Mouse (Mus musculus) gastrocnemius, postnatal 4 days (tissue): ENCODE data around the gene Dap3. TPM values are rescaled to one million over a fixed set of nuclear protein-coding genes. Genes with fewer than 3 reads are reported as not detected.
"Not testable (repeated sequence)": the region's sequence is repeated elsewhere in the genome, so short reads cannot be mapped to it uniquely, and the experiment has no call there.

ENCODE experiments used
- DNase-seq, 2 experiments: peaks; one replicate each; pipeline ENCODE4 v3.0.0; 2021 to 2022; ENCODE audit warnings: low spot score in 2 of 2, mixed read lengths in 2 of 2
- long read RNA-seq, 2 experiments: library from polyadenylated mRNA; stranded (forward); transcript quantifications; one replicate each; pipeline ENCODE4 v2.0.0; 2021
- total RNA-seq, 2 experiments: library from RNA; stranded (reverse); gene quantifications; 2 replicates each; pipeline ENCODE4 v1.2.3; 2021

The Dap3 gene
- total RNA-seq: 10 to 100 TPM; 72.7 to 75.8 TPM
- long read RNA-seq, experiment 1, full-length matches to known transcripts: 46 of 59 reads
- long read RNA-seq, experiment 1, partial matches to known transcripts: 1 of 59 reads
- long read RNA-seq, experiment 1, other reads (novel, unspliced or antisense): 12 of 59 reads
- long read RNA-seq, experiment 2, full-length matches to known transcripts: 39 of 50 reads
- long read RNA-seq, experiment 2, partial matches to known transcripts: 3 of 50 reads
- long read RNA-seq, experiment 2, other reads (novel, unspliced or antisense): 8 of 50 reads

DNA sequence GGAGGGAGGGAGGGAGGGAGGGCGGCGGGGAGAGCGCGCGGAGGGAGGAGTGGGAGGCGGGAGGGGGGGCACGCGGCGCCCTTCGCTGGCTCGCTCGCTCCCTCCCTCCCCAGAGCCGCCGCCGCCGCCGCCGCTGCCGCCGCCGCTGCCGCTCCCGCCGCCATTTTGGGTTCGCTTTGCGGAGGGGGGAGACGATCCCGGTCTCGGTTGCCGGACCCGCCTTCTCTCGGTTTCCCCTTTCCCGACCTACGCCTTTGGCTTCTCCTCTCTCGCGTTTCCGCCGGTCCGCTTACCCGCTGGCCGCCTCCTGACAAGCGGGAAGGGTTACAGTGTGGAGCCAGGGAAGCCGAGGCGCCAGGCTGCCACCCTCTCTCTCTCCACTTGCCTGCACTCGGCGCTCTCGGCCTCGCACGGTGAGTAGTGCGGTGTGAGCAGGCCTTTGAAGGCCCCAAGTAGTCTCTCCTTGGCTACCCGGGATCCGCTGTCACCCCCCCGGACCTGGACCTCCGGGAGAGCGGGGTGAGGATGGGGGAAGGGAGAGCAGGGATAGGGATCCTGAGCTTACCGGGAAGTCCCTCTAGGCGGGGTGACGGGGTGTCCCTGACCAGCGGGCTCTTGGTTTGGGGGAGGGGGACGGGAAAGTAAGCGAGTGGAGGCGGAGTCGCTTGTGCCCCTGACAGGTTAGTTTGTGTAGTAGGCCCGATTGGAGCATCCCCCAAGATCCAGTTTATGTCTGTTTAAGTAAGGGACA is at the start of gene Dap3, which contains the start of gene Ash1l:
Gene Dap3 (minus strand): TSS at position 606 of the 751 bp plus-strand sequence.
Gene Ash1l (plus strand): TSS at position 47 of the 751 bp plus-strand sequence.
- DNase-seq: peak; percentile 67 to 77

DNA sequence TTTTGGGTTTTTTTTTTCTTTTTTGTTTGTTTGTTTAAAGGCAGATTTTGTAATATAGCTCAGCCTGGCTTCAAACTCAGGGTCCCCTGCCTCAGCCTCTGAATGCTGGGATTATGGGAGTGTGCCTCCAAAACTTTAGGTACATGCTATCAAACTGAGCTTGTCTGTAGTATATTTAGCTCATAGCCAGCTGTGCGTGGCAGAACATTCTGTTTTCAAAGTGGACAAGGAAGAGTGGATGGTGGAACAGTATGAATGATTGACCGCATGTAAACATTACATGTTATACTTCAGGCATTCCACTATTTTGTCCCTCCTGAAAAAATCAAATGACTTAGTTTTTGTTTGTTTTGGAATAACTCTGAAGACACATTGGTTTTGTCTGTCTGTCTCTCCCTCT is 41.8 kb upstream of the Dap3 start:
- DNase-seq: no peak

DNA sequence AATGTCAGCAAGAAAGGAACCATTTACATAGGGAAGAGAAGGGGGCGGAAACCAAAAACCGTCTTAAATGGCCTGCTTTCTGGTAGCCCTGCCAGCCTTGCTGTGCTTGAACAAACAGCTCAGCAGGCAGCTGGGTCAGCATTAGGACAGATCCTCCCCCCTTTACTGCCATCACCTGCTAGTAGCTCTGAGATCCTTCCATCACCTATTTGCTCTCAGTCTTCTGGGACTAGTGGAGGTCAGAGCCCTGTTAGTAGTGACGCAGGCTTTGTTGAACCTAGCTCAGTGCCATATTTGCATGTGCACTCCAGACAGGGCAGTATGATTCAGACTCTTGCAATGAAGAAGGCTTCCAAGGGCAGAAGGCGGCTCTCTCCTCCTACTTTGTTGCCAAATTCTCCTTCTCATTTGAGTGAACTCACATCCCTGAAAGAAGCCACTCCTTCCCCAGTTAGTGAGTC is 33.0 kb upstream of the Dap3 start:
- DNase-seq: no peak

DNA sequence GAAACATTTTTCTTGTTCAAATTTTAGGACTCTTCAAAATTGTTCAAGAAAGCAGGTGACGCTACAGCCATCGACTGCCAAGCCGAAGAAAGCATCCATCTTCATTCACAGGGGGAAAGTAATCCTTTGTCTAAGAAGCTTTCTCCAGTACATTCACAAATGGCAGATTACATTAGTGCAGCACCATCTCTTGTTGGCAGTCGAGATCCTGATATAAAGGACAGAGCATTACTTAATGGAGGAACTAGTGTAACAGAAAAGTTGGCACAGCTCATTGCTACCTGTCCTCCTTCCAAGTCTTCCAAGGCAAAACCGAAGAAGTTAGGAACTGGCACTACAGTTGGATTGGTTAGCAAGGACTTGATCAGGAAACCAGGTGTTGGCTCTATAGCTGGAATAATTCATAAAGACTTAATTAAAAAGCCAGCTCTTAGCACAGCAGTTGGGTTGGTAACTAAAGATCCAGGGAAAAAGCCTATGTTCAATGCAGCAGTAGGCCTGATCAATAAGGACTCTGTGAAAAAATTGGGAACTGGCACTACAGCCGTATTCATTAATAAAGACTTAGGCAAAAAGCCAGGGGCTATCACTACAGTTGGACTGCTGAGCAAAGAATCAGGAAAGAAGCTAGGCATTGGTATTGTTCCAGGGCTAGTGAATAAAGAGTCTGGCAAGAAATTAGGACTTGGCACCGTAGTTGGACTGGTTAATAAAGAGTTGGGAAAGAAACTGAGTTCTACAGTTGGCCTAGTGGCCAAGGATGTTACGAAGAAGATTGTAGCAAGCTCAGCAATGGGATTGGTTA is 30.4 kb upstream of the Dap3 start:
- no peak for DNase-seq

DNA sequence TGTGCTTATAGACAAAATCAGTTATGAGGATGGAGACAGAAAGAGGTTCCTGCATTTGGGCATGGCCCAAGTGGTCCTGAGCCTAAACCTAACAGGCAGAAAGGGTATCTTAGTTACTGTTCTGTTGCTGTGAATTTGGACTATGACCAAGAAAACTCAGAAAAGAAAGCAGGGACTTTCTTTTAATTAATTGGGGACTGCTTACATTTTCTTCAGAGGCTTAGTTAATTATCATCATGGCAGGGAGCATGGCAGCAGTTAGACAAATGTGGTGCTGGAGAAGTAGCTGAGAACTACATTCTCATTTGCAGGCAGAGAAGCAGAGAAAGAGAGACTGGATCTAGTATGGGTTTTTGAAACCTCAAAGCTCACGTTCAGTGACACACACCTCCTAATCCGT is 24.0 kb upstream of the Dap3 start:
- DNase-seq: no peak

DNA sequence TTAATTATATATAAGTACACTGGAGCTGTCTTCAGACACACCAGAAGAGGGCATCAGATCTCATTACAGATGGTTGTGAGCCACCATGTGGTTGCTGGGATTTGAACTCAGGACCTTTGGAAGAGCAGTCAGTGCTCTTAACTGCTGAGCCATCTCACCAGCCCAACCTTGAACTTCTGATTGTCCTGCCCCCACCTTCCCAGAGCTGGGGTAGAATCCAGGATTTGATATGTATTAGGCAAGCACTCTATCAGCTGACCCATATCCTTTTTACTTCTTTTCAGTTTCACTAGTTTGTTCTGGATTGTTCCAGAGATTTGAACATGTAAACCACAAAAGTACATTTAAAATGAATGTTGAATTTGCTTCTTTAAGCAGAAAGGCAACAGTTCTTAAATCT is 12.2 kb upstream of the Dap3 start:
- not testable (repeated sequence) for DNase-seq

DNA sequence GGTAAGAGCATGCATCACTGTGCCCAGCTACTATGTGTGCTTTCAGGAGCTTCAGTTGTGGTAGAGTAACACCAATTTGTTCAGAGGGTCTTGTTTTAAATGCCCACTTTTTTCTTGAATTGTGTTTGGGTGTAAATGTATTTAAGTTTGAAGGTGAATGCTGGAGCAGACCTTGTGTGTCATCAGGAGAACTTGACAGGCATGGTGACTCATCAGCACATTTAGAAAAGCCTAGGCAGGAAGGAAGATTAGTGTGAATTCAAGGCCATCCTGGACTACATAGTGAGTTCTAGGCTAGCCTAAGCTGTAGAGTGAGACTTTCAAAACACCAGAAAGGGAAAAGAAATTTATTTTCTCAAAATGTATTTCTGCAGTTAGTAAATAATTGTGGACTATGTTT is 2.8 kb upstream of the Dap3 start:
- DNase-seq: no peak

DNA sequence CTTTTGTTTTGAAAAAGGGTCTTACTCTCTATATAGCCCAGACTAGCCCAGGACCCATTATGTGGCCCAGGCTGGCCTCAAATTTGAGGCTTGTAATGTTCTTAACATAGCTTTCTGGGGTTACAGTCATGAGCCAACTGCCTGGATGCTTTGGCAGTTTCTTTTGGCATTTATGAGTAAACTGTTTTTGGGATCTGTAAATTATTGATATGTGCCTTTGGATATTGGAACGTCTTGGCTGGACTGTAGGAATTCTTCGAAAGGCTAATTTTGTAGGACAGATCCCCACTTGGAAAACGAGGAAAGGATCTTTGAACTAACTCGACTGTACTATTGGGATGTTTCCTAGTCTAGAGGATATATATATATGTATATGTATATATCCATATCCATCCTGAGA is 2.3 kb upstream of the Dap3 start:
- no peak for DNase-seq

DNA sequence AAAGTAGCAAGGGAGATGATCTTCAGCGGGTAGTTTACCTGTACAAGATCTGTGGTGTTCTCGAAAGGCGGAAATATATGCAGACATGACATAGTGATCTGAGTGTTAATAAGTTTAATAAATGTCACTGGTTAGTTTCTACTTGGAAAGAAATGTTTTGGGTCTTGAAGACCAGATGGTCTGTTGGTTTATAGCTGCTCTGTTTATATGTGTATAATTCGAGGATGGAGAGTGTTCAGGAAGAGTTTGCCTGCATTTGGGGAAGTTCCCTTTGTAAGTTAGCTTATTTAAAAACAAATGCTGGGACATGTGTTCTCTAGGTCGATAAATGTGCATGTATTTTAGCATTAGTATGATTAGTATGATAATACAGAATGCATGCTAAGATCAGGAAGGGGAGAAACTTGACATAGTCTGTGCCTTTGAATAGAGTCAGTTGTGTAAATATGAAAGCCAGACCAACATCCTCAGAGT is 383 bp upstream of the Dap3 start:
- no peak for DNase-seq

DNA sequence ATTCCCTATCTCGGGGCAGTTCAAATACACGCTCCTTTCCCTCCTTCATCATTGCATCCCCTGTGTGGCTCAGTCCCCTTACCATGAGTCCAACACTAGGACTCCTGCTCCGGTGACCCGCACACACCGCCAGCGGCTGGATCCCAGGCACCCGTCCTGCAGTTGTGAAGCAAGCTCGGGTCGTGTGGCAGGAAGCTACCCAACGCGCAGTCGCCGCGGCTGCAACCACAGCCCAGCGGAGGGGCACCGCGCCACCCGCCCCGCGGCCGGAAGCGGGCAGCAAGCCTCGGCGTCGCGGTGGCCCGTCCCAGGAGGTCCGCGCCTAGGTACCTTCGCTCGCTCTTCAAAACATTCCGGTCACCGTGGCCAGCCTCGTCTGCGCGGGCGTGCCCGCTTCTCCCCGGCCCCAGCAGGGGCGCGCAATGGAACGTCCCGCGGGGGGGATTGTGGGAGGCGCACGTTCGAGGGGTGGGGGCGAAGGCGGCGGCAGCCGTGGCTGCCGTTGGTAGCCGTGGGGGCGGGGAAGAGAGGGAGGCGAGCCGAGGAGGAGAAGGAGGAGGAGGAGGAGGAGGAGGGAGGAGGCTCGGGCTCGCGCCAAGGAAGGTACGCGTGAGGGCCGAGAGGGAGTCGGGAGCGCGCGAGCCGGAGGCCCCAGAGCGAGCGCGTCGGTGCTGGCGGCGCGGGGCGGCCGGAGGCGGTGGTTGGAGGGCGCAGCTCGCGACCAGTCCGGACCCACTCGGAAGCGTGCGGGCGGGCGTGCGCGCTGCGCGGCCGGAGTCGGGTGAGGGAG is 1.0 kb downstream of the Dap3 start:
- peak; percentile 82 to 94 for DNase-seq

DNA sequence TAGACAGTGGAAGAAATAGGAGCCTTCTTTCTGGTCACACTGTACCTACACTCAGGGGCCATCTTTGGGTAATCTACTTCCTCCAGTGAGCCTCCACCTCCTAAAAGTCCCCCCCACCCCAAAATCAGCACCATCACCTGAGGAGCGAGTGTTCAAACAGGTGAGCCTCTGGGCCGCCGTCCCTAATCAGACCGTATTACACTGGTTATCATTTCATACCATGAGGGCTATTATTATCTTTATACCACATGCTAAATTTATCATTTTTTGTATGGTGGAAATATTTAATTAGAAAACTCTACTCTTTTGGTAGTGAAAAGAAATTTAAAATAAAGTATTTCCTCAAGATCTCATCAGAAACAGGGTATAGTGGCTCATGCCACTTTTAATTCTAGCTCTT is 6.9 kb downstream of the Dap3 start:
- DNase-seq: no peak

DNA sequence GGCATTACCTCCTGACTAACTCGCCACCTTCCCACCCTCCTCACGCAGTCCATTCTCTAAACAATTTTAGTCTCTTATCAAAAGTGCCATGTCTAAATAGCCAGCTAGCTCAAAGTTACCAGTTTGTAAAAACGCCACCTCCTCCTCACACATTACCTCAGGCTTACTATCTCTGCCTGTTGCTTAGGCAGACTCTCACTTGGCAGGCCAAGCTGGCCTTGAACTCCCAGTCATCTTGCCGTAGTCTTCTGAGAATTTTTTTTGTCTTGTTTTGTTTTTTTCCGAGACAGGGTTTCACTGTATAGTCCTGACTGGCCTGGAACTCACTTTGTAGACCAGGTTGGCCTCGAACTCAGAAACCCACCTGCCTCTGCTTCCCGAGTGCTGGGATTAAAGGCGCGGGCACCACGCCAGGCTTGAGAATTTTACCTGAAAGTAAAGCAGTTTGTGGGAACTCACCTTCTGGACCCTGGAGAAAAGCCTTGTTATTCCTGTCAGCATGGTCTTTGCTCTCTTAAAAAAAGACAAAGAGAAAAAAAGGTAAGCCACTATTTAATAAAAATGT is 8.6 kb downstream of the Dap3 start:
- no peak for DNase-seq

DNA sequence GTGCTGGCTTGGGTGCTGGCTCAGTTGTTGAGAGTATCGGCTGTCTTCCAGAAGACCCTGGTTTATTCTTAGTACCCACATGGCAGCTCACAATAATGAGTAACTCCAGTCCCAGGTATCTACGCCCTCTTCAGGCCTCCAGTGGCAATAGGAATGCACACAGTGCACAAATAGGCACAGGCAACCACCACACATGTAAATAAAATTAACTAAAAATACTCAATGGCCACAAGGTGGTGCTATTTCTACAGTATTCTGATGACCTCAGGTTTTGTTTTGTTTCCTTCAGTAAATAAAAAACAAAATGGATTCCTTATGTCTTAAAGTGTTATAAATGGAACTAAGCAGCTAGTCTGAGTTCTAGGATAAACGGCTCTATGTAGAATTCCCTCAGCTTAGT is 11.2 kb downstream of the Dap3 start:
- no peak for DNase-seq

DNA sequence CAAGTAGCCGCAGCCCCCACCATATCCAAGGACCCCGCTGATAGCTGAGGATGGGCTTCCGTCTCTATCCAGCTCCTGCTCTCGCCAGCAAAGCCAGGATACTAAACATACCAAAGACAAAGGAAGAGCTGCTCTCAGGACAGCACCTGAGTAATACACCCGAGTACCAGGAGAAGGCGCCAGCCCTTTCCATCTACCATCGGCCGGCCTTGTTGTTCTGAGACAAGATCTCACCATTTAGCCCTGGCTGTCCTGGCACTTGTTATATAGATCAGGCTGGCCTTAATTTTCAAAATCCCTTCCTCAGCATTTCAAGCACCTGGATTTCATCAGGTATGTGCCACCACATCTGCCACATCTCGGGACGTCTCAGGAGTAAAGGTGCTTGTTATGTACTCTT is 11.9 kb downstream of the Dap3 start:
- DNase-seq: no peak

DNA sequence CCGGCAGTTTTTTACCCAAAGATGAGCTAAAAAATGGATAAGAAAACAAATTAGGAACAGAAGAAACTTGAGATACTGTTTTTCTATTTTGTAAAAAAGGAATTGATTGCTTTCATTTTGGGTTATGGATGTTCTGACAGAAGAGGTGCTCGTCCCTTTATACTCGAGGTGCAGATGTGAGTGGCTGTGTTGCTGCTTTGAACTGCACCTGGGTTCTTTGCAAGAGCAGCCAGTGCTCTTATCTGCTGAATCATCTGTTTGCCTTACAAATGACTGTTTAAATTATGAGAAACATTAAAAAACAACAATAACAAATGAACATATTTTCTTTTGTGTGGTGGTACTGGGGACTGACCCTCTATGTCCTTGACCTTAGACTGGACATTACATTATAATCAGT is 21.5 kb downstream of the Dap3 start:
- no peak for DNase-seq

DNA sequence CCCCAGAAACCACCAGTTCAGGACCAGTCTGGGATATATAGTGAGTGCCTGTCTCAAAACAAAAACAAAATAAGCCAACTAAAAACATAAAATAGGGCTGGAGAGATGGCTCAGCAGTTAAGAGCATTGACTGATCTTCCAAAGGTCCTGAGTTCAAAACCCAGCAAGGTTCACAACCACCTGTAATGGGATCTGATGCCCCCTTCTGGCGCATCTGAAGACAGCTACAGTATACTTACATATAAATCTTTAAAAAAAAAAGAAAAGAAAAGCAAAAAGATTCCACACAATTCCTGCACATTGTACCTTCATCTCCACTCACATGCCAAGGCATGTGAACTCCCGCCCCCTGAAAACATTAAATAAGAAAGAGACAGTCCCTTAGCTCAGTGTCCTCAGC is 25.3 kb downstream of the Dap3 start:
- no peak for DNase-seq

DNA sequence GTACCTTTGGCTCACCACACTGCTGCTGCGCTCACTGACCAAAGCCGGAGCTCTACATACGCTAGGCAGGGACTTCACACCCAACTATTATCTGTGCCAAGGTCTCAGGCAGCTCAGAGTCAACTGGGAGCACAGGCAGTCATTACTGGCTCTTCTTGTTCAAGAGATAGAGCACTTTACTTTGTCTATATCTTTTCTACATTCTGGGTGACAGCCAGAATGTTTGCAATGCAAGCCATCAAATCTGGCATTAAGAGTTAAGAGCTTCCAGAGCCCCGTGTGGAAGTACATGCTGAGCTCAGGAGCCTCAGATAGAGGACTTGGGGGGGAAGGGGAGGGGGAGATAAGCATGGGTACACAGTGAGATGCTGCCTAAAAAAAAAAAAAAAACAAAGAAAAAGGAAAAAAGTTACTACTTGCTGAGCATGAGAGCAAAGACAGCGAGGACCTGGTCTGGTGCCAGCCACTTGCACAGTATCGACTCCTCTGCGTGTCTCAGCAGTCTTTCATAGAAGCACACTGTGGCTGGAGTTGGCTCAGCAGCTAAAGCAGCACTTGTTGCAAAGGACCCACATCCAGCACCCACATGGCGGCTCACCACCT is 26.9 kb downstream of the Dap3 start:
- DNase-seq: no peak

DNA sequence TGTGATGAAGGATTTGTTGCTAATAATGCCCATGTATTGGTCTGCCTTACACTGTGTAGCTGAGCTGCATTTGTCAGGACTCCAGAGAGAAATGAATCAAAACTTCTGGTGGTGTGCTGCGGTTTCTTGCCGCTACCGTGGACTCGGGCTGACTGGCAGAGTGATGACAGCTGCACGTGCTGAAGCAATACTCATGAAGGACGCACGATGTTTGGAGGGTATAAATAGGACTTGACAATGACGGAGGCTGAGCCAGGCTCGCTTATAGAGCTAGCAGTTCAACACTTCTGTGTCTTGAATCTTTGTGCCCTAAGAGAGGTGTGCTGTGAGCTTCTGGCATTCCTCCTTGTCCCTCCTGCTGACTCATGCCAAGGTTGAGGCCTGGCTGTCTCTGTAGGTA is 29.6 kb downstream of the Dap3 start:
- DNase-seq: no peak

DNA sequence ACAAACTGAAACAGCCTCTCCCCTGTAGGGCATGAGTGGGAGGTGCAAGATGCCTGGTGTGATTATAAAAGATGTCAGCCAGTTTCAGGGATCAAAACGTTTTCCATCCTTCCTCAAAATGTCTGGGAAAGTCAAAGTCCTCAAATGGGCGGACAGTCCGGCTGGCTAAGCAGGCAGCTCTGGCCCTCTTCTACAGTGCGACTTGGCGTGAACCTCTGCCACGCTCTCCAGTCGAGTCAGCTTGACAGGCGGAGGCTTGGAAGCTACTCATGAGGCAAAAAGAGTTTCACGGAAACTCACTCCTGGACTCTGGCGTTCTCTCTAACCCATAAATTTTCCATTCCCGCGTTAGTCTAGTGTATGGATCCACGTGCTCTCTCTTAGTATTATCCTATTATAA is 32.0 kb downstream of the Dap3 start:
- no peak for DNase-seq

DNA sequence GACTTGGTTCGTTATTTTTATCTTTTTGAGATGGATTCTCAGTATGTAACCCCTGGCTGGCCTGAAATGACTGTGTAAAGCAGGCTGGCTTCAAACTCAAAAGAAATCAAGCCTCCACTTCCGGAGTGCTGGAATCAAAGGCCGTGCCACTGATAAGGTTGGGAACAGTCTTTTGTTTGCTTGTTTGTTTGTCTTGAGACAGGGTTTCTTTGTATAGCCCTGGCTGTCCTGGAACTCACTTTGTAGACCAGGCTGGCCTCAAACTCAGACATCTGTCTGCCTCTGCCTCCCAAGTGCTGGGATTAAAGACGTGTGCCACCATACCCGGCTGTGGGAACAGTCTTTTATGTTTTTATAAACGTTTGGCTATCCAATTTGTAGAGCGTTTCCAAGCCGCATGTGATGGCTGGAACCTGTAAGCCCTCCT is 36.6 kb downstream of the Dap3 start:
- DNase-seq: no peak
